Mouse (Mus musculus): ENCODE measurements around the gene Olfr1183. TPM values are rescaled to one million over a fixed set of nuclear protein-coding genes. Genes with fewer than 3 reads are reported as not detected.
"Not testable (repeated sequence)": the region's sequence is repeated elsewhere in the genome, so short reads cannot be mapped to it uniquely, and the experiment has no call there.

The Olfr1183 gene
- not detected in 2 replicates for total RNA-seq (2014; rRNA removed)
- not detected in 2 replicates for polyA plus RNA-seq (2012; rRNA removed)

DNA sequence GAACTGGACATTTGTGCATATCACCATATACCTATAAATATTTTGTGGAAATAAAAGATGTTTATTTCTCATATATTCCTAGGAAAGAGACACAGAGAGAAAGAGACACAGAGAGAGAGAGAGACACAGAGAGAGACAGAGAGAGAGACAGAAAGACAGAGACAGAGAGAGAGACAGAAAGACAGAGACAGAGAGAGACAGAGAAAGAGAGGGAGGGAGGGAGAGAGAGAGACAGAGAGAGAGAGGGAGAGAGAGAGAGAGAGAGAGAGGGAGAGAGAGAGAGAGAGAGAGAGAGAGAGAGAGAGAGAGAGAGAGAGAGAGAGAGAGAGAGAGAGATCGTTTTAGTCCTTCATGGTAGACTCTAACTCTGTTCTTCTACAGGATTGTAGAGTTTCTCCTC is at the start of gene Olfr1183:
Olfr1183 (plus strand) TSS at position 301 of the 400 bp plus-strand sequence.
- H3K27ac ChIP-seq (replicated peaks; ENCODE audit: insufficient read depth, low read depth, low read length); H3K9ac ChIP-seq (ENCODE audit: low read depth, low read length); H3K4me3 ChIP-seq (ENCODE audit: insufficient read depth, low read depth, low read length); DNase-seq (ENCODE audit: extremely low read depth, low read depth, low spot score); H3K79me2 ChIP-seq (ENCODE audit: control insufficient read depth, insufficient read depth, low read length); H3K27me3 ChIP-seq (ENCODE audit: control insufficient read depth, insufficient read depth, low read length); H3K36me3 ChIP-seq (ENCODE audit: control insufficient read depth, insufficient read depth, low read length); H3K4me1 ChIP-seq (ENCODE audit: control insufficient read depth, insufficient read depth, low read length): not testable (repeated sequence)
- 100% methylated on average over 1 of the region's 1 CpGs for WGBS

- TF ChIP-seq POLR2A (IDR thresholded peaks at IDR 0.05; ENCODE audit: extremely low read depth, insufficient read depth, low read length) = no peak
- no peak for TF ChIP-seq CTCF (IDR thresholded peaks at IDR 0.05; ENCODE audit: low read depth, low read length)
Measured at GRCm38 (mm10) chr2:88406353-88406752, 48.3 kb upstream of the Olfr1183 start, which contains the start of gene Olfr1179. Gene Olfr1179, minus strand, starts transcription at chr2:88406453.

DNA sequence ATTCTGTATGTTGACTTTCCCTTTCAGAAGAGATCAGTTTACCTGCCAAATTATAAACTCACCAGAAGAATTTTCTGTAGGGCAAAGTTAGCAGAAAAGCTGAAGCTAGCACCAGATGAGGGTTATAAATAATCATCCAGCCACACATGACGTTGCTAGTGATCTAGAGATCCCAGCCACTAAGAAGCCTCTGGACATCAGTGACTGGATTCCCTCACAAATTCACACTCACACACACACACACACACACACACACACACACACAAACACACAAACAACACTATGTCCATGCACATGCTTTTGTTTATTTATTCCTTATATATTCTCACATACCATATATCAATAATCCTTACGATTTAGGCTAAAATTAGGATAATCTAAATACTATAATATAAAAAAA is 35.6 kb upstream of the Olfr1183 start, which contains the start of gene Olfr1180:
Olfr1180 (minus strand) TSS at position 101 of the 400 bp plus-strand sequence.
- Histone ChIP-seq H3K27ac (replicated peaks; ENCODE audit: insufficient read depth, low read depth, low read length) (no peak within 1 kb of the TSS), H3K36me3 (ENCODE audit: control insufficient read depth, insufficient read depth, low read length) (no peaks in the 10 kb centered on the region), H3K4me3 (ENCODE audit: insufficient read depth, low read depth, low read length) (no peak within 1 kb of the TSS), H3K79me2 (ENCODE audit: control insufficient read depth, insufficient read depth, low read length) (no peaks in the 10 kb centered on the region), H3K9ac (ENCODE audit: low read depth, low read length) (no peak within 1 kb of the TSS), H3K27me3 (ENCODE audit: control insufficient read depth, insufficient read depth, low read length) (no peaks in the 10 kb centered on the region), H3K4me1 (ENCODE audit: control insufficient read depth, insufficient read depth, low read length) (no peaks in the 10 kb centered on the region)
- DNase-seq (ENCODE audit: extremely low read depth, low read depth, low spot score) = no peak
- TF ChIP-seq CTCF (IDR thresholded peaks at IDR 0.05; ENCODE audit: low read depth, low read length) (no peak), POLR2A (IDR thresholded peaks at IDR 0.05; ENCODE audit: extremely low read depth, insufficient read depth, low read length) (no peak)
- WGBS = 64% methylated on average over 2 of the region's 2 CpGs

More at GRCm38 (mm10) chr2:88406353-88406752, 48.3 kb upstream of the Olfr1183 start, which contains the start of gene Olfr1179:
- H3K36me3 ChIP-seq (ENCODE audit: control insufficient read depth, insufficient read depth, low read length) = no peaks in the 10 kb centered on the region
- DNase-seq (ENCODE audit: extremely low read depth, low read depth, low spot score) = no peak
- H3K79me2 ChIP-seq (ENCODE audit: control insufficient read depth, insufficient read depth, low read length) = no peaks in the 10 kb centered on the region
- H3K4me1 ChIP-seq (ENCODE audit: control insufficient read depth, insufficient read depth, low read length) = no peaks in the 10 kb centered on the region
- H3K27ac ChIP-seq (replicated peaks; ENCODE audit: insufficient read depth, low read depth, low read length) = no peak within 1 kb of the TSS
- H3K4me3 ChIP-seq (ENCODE audit: insufficient read depth, low read depth, low read length) = no peak within 1 kb of the TSS
- H3K9ac ChIP-seq (ENCODE audit: low read depth, low read length) = no peak within 1 kb of the TSS
- no peaks in the 10 kb centered on the region for H3K27me3 ChIP-seq (ENCODE audit: control insufficient read depth, insufficient read depth, low read length)
- 70% methylated on average over 3 of the region's 3 CpGs for WGBS

- TF ChIP-seq POLR2A (IDR thresholded peaks at IDR 0.05; ENCODE audit: extremely low read depth, insufficient read depth, low read length) (no peak), CTCF (IDR thresholded peaks at IDR 0.05; ENCODE audit: low read depth, low read length) (no peak)
- Histone ChIP-seq H3K4me3 (ENCODE audit: insufficient read depth, low read depth, low read length) (no peak within 1 kb of the TSS), H3K27ac (replicated peaks; ENCODE audit: insufficient read depth, low read depth, low read length) (no peak within 1 kb of the TSS), H3K27me3 (ENCODE audit: control insufficient read depth, insufficient read depth, low read length) (no peaks in the 10 kb centered on the region), H3K4me1 (ENCODE audit: control insufficient read depth, insufficient read depth, low read length) (no peaks in the 10 kb centered on the region), H3K79me2 (ENCODE audit: control insufficient read depth, insufficient read depth, low read length) (no peaks in the 10 kb centered on the region), H3K9ac (ENCODE audit: low read depth, low read length) (no peak within 1 kb of the TSS), H3K36me3 (ENCODE audit: control insufficient read depth, insufficient read depth, low read length) (no peaks in the 10 kb centered on the region)
- WGBS = 88% methylated on average over 1 of the region's 1 CpGs
- DNase-seq (ENCODE audit: extremely low read depth, low read depth, low spot score) = no peak
Measured at GRCm38 (mm10) chr2:88426071-88426470, 28.6 kb upstream of the Olfr1183 start, which contains the start of gene Olfr1181. Gene Olfr1181, minus strand, starts transcription at chr2:88426171.

DNA sequence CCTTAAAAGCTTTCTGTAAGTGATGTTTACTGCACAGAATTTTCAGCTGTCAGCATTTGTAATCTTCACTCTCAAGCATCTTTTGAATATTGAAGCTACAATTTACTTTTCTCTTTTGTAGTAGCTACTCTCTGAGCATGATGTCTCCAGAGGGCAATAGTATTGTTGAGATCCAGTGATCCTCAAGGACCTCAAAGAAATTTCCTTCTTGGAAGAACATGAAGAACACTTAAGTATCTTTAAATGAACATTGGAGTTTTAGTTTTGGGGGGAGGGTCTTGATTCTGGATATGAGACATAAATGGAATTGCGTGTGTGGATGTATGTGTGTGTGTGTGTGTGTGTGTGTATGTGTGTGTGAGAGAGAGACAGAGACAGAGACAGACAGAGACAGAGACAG is 5.6 kb upstream of the Olfr1183 start, which contains the start of gene Gm13757:
Gm13757 (minus strand) TSS at position 101 of the 400 bp plus-strand sequence.
- no peak within 1 kb of the TSS for H3K27ac ChIP-seq (replicated peaks; ENCODE audit: insufficient read depth, low read depth, low read length)
- H3K4me3 ChIP-seq (ENCODE audit: insufficient read depth, low read depth, low read length) = no peak within 1 kb of the TSS
- no peak for DNase-seq (ENCODE audit: extremely low read depth, low read depth, low spot score)
- no peaks in the 10 kb centered on the region for H3K27me3 ChIP-seq (ENCODE audit: control insufficient read depth, insufficient read depth, low read length)
- H3K36me3 ChIP-seq (ENCODE audit: control insufficient read depth, insufficient read depth, low read length) = no peaks in the 10 kb centered on the region
- 79% methylated on average over 1 of the region's 1 CpGs for WGBS
- no peak for TF ChIP-seq CTCF (IDR thresholded peaks at IDR 0.05; ENCODE audit: low read depth, low read length)
- TF ChIP-seq POLR2A (IDR thresholded peaks at IDR 0.05; ENCODE audit: extremely low read depth, insufficient read depth, low read length) = no peak
- no peak within 1 kb of the TSS for H3K9ac ChIP-seq (ENCODE audit: low read depth, low read length)
- H3K4me1 ChIP-seq (ENCODE audit: control insufficient read depth, insufficient read depth, low read length) = no peaks in the 10 kb centered on the region
- H3K79me2 ChIP-seq (ENCODE audit: control insufficient read depth, insufficient read depth, low read length) = no peaks in the 10 kb centered on the region

DNA sequence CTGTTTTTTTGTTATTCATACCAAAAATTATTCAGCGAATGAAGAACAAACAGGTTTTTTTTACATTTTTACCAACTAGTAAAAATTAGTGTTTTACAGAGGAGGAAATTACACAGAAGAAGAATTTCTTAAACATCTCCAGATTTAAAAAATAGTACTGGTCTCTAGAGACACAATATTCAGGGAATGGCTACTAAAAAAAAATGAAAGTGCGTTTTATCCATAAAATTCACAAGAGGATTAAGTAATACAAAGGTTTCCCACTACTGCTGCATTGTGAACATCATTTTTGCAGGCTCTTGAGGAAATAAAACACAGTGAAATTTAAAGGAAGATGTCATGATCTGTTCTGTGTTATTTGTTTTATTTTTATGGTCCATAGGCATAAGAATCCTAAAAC is 28.6 kb downstream of the Olfr1183 start, which contains the start of gene Olfr1184:
Olfr1184 (plus strand) TSS at position 301 of the 400 bp plus-strand sequence.
- Histone ChIP-seq H3K27ac (replicated peaks; ENCODE audit: insufficient read depth, low read depth, low read length) (no peak within 1 kb of the TSS), H3K36me3 (ENCODE audit: control insufficient read depth, insufficient read depth, low read length) (no peaks in the 10 kb centered on the region), H3K4me1 (ENCODE audit: control insufficient read depth, insufficient read depth, low read length) (no peaks in the 10 kb centered on the region), H3K79me2 (ENCODE audit: control insufficient read depth, insufficient read depth, low read length) (no peaks in the 10 kb centered on the region), H3K9ac (ENCODE audit: low read depth, low read length) (no peak within 1 kb of the TSS), H3K27me3 (ENCODE audit: control insufficient read depth, insufficient read depth, low read length) (no peaks in the 10 kb centered on the region), H3K4me3 (ENCODE audit: insufficient read depth, low read depth, low read length) (no peak within 1 kb of the TSS)
- no peak for DNase-seq (ENCODE audit: extremely low read depth, low read depth, low spot score)
- WGBS = 91% methylated on average over 2 of the region's 2 CpGs
- TF ChIP-seq POLR2A (IDR thresholded peaks at IDR 0.05; ENCODE audit: extremely low read depth, insufficient read depth, low read length) = no peak
- TF ChIP-seq CTCF (IDR thresholded peaks at IDR 0.05; ENCODE audit: low read depth, low read length) = no peak
